Mouse (Mus musculus) adipocyte (in vitro differentiated cells): ENCODE results near the gene Tsen34.
"Not testable (repeated sequence)": the region's sequence is repeated elsewhere in the genome, so short reads cannot be mapped to it uniquely, and the experiment has no call there.

Experiments
- DNase-seq: peaks from one replicate; pipeline ENCODE4 v3.0.0-alpha.2; 2016; ENCODE audit warnings: low spot score

Tsen34 gene

GRCm38 (mm10) chr7:3732675-3733074, 40.0 kb downstream of the Tsen34 start:
- DNase-seq: not testable (repeated sequence)
